Mouse (Mus musculus) kidney, adult 2 months (tissue): Measurements from ENCODE around the gene Lrig2. TPM values are rescaled to one million over a fixed set of nuclear protein-coding genes. Genes with fewer than 3 reads are reported as not detected.

ENCODE experiments used
- DNase-seq: peaks from one replicate; pipeline ENCODE4 v3.0.0; 2021
- H3K27ac ChIP-seq: fragments of 200-500 bp; 2 replicates; pipeline ENCODE4 v1.5.1; 2012; ENCODE audit warnings: low read depth, low read length, control low read depth, inconsistent platforms; ENCODE audit not compliant: insufficient read depth
- H3K27me3 ChIP-seq: fragments of 200-500 bp; replicated peaks from 2 replicates; pipeline ENCODE4 v1.6.1; 2012; ENCODE audit warnings: mild to moderate bottlenecking, moderate library complexity, low read length, inconsistent platforms; ENCODE audit not compliant: control insufficient read depth, insufficient read depth
- H3K36me3 ChIP-seq: fragments of 200-500 bp; 2 replicates; pipeline ENCODE4 v1.6.1; 2012; ENCODE audit warnings: mild to moderate bottlenecking, moderate library complexity, low read length, inconsistent platforms; ENCODE audit not compliant: control insufficient read depth, insufficient read depth
- H3K4me1 ChIP-seq: fragments of 200-500 bp; 2 replicates; pipeline ENCODE4 v1.6.1; 2011; ENCODE audit warnings: low read length; ENCODE audit not compliant: control insufficient read depth, insufficient read depth
- H3K4me3 ChIP-seq: fragments of 200-500 bp; 2 replicates; pipeline ENCODE4 v1.5.1; 2011; ENCODE audit warnings: mild to moderate bottlenecking, low read depth, low read length, control low read depth; ENCODE audit not compliant: insufficient read depth
- CTCF ChIP-seq: fragments of 200-500 bp; conservative IDR thresholded peaks from 2 replicates; pipeline ENCODE4 v1.5.1; 2011; ENCODE audit warnings: low read depth, mild to moderate bottlenecking, control low read depth, low read length, moderate library complexity, mixed read lengths; ENCODE audit not compliant: insufficient read depth, insufficient read length
- POLR2A ChIP-seq: fragments of 200-500 bp; IDR thresholded peaks from one replicate; pipeline ENCODE4 v1.6.1; 2011; ENCODE audit warnings: low read depth, low read length, control low read depth
- WGBS: fragments of 180-500 bp; shearing (Covaris S2); methylation state at CpG from one replicate; pipeline ENCODE4 v1.1.7; 2018; 5-methylcytosine and 5-hydroxymethylcytosine counted together
- polyA plus RNA-seq: library from polyadenylated mRNA; depleted of rRNA; stranded (reverse); fragments of >200 nt; gene quantifications from 2 replicates; pipeline ENCODE4 v1.2.3, GENCODE M21; 2012

The Lrig2 gene
- polyA plus RNA-seq, 1 experiment = 4.8 TPM

- Histone ChIP-seq H3K27me3 (no peaks in the 10 kb centered on the region), H3K27ac (peak overlapping the region; percentile 26), H3K36me3 (no peaks in the 10 kb centered on the region), H3K4me1 (peaks cover 9% of the 10 kb centered on the region; the same call in 1 of the 2 replicates), H3K4me3 (no peak overlapping the region)
- TF ChIP-seq POLR2A = no peak
- TF ChIP-seq CTCF = peak; percentile 79
- WGBS = 14% methylated on average over 21 of the region's 21 CpGs
- peak; percentile 63 for DNase-seq
These were observed 29.7 kb upstream of the Lrig2 start for GRCm38 (mm10) chr3:104541139-104542064.

GRCm38 (mm10) chr3:104540480-104541138, 28.9 kb upstream of the Lrig2 start:
- no peaks in the 10 kb centered on the region for H3K36me3 ChIP-seq
- peaks cover 9% of the 10 kb centered on the region; the same call in 1 of the 2 replicates for H3K4me1 ChIP-seq
- no peak overlapping the region for H3K4me3 ChIP-seq
- TF ChIP-seq CTCF (no peak), POLR2A (no peak)
- DNase-seq = peak; percentile 86
- WGBS = 15% methylated on average over 9 of the region's 9 CpGs
- H3K27me3 ChIP-seq = no peaks in the 10 kb centered on the region
- H3K27ac ChIP-seq = no peak overlapping the region

GRCm38 (mm10) chr3:104533223-104533622, 21.5 kb upstream of the Lrig2 start:
- H3K27ac ChIP-seq = no peak overlapping the region
- H3K4me1 ChIP-seq = no peaks in the 10 kb centered on the region
- no peak for DNase-seq
- no peaks in the 10 kb centered on the region for H3K36me3 ChIP-seq
- no peaks in the 10 kb centered on the region for H3K27me3 ChIP-seq
- WGBS = 87% methylated on average over 1 of the region's 1 CpGs
- no peak for TF ChIP-seq CTCF
- no peak for TF ChIP-seq POLR2A
- H3K4me3 ChIP-seq = no peak overlapping the region

DNA sequence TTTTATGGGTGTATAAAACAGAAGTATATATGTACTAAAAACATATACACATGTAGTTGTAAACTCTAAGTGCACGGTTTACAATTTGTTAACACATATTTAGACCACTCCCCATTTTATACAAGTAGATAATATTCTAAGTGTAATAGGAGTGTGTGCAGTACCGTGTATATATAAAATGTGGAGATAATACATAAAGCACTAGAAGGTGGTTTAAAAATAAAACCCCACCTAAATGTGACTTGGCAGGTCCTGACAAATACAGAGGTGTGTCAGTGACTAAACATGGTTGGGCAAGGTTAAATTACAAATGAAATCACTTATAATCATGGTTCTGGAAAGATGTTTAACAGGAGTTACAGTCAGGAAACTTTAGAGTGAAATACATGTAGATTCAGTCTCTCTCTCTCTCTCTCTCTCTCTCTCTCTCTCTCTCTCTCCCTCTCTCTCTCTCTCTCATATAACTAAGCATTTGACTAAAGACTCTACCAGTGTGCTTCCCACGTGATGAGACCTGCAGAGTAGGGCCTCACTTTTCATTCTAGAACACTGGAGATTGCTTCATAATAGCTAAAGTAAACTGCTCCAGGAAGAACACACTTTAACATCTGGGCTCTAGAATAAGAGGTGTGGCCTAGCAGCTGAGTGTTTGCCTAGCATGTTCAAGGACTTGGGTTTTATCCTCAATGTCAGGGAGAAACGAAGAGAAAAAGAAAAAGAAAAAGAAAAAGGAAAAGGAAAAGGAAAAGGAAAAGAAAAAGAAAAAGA, 14.6 kb upstream of the Lrig2 start:
- peaks cover 21% of the 10 kb centered on the region; the same call in 1 of the 2 replicates for H3K4me1 ChIP-seq
- TF ChIP-seq CTCF = no peak
- no peak for TF ChIP-seq POLR2A
- no peak overlapping the region for H3K27ac ChIP-seq
- H3K27me3 ChIP-seq = no peaks in the 10 kb centered on the region
- DNase-seq = no peak
- WGBS = 78% methylated on average over 4 of the region's 4 CpGs
- no peak overlapping the region for H3K4me3 ChIP-seq
- no peaks in the 10 kb centered on the region for H3K36me3 ChIP-seq

DNA sequence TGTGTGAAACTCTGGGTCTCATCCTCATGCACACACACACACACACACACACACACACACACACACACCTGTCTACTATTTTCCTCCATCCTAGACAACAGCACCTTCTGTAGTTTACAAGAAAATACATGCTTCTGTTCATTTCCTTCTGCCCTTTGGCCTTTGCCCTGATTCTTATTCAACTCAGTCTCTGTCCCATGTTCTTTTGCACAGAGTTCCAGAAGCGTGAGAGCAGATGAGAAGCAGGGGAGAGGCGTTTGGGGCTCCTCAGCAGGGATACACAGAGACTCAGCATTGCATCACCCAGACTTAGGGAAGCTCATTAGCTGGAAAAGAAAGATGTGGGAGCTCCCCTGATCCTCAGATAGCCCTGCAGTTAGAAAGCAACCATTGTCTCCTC, 13.8 kb upstream of the Lrig2 start:
- peak; percentile 73 for DNase-seq
- 40% methylated on average over 2 of the region's 2 CpGs for WGBS
- Histone ChIP-seq H3K4me3 (no peak overlapping the region), H3K36me3 (no peaks in the 10 kb centered on the region), H3K27ac (no peak overlapping the region), H3K27me3 (no peaks in the 10 kb centered on the region), H3K4me1 (peaks cover 21% of the 10 kb centered on the region; the same call in 1 of the 2 replicates)
- no peak for TF ChIP-seq POLR2A
- no peak for TF ChIP-seq CTCF

GRCm38 (mm10) chr3:104525029-104525428, 13.3 kb upstream of the Lrig2 start:
- TF ChIP-seq CTCF (no peak), POLR2A (no peak)

More at GRCm38 (mm10) chr3:104525029-104525428, 13.3 kb upstream of the Lrig2 start:
- Histone ChIP-seq H3K27ac (no peak overlapping the region), H3K4me1 (peaks cover 21% of the 10 kb centered on the region; the same call in 1 of the 2 replicates), H3K27me3 (no peaks in the 10 kb centered on the region), H3K36me3 (no peaks in the 10 kb centered on the region), H3K4me3 (no peak overlapping the region)
- 90% methylated on average over 1 of the region's 1 CpGs for WGBS
- no peak for DNase-seq
